Mouse (Mus musculus) cerebellum, adult 2 months (tissue): ENCODE results near the gene Palm.

ENCODE experiments used
- CTCF ChIP-seq: fragments of 200-500 bp; IDR thresholded peaks from 2 replicates; pipeline ENCODE4 v1.5.1; 2011; ENCODE audit warnings: low read depth, mild to moderate bottlenecking, control low read depth, low read length, moderate library complexity, borderline replicate concordance; ENCODE audit not compliant: insufficient read depth
- POLR2A ChIP-seq: fragments of 200-500 bp; IDR thresholded peaks from 2 replicates; pipeline ENCODE4 v1.6.1; 2011; ENCODE audit warnings: low read length, control low read depth, borderline replicate concordance; ENCODE audit not compliant: insufficient read depth

DNA sequence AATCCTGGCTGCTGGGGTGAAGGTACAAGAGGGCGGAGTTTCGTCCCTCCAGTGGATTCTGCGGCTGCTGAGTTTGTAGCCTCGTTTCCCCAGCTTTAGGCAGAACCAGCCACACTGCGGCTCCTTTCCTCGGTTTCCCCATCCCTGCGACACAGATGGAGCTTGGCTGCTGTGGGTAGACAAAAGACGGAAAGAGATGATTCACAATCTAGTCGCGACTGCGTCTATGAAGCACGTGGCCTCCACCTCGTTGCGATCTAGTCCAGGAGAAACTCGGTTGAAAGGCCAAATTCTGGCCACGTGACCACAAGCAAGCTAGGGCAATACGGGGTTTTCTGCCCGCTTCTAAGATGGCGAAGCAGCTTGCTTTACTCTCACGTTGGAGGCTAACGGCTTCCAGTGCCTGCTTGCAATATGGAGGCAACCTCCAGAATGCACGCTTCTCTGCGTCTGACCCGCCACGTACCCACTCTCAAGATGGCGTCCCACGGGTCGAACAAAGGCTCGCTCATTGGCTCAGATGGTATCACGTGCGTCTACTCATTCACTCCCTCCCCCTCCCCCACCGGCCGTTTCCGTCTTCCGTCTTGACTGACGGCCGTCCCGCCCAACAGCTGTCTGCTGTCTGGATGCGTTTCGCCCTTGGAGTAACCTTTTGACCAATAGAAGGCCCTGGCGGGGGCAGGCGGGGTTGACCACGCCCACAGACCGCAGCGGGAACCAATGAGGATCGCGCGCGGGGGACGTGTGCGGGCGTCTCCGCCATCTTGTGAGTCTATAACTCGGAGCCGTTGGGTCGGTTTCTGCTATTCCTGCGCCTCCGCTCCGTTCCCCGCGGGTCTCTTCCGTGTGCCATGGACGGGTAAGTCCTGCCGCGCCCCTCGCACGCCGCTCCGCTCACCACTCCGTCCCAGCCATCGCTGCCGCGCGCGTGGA is 60.8 kb downstream of the Palm start, which contains the start of gene Ptbp1:
- TF ChIP-seq CTCF = no peak
- TF ChIP-seq POLR2A = peak; percentile 81
